Mouse (Mus musculus) adrenal gland, postnatal 4 days (tissue): Measurements from ENCODE around the gene Etfa. TPM values are rescaled to one million over a fixed set of nuclear protein-coding genes. Genes with fewer than 3 reads are reported as not detected.
A peak's percentile ranks its signal among the peaks of the same experiment; 100 is the strongest.

Source experiments
- DNase-seq, 2 experiments: peaks; one replicate each; pipeline ENCODE4 v3.0.0; 2021 to 2022; ENCODE audit warnings: low spot score in 2 of 2, mixed read lengths in 2 of 2
- total RNA-seq, 2 experiments: library from RNA; stranded (reverse); gene quantifications; 2 replicates each; pipeline ENCODE4 v1.2.3; 2021

The Etfa gene
- total RNA-seq, 2 experiments from 2014 or later = 408 to 465 TPM

GRCm38 (mm10) chr9:55429242-55429975, 82.6 kb downstream of the Etfa start:
- DNase-seq = peak in 1 of 2 experiments; percentile 37

GRCm38 (mm10) chr9:55425271-55425810, 86.7 kb downstream of the Etfa start:
- no peak for DNase-seq

GRCm38 (mm10) chr9:55423451-55424424, 88.3 kb downstream of the Etfa start:
- DNase-seq = no peak

GRCm38 (mm10) chr9:55421786-55422185, 90.3 kb downstream of the Etfa start:
- DNase-seq = no peak

GRCm38 (mm10) chr9:55411154-55411553, 100.9 kb downstream of the Etfa start:
- no peak for DNase-seq

- DNase-seq = no peak
These were observed 101.6 kb downstream of the Etfa start for GRCm38 (mm10) chr9:55410430-55410829.

GRCm38 (mm10) chr9:55409833-55410232, 102.2 kb downstream of the Etfa start:
- DNase-seq = no peak

GRCm38 (mm10) chr9:55408851-55409250, 103.2 kb downstream of the Etfa start:
- no peak for DNase-seq

GRCm38 (mm10) chr9:55406773-55407172, 105.3 kb downstream of the Etfa start:
- DNase-seq = no peak

GRCm38 (mm10) chr9:55404976-55405702, 106.9 kb downstream of the Etfa start:
- DNase-seq = no peak

Other genes with a start within 250 kb of the Etfa start
- gene Nrg4, start 185.4 kb downstream of the Etfa start, total RNA-seq = 1 to 10 TPM; 4.0 to 5.4 TPM
- gene Tmem266, start 185.3 kb downstream of the Etfa start, total RNA-seq = 1 to 10 TPM; 1.7 TPM
- not detected for gene Isl2, start 26.4 kb upstream of the Etfa start, total RNA-seq